Mouse (Mus musculus) G1E (cell line): ENCODE measurements around the gene Omt2b. TPM values are rescaled to one million over a fixed set of nuclear protein-coding genes. Genes with fewer than 3 reads are reported as not detected.

Experiments
- ATAC-seq: 2 replicates; pipeline ENCODE4 v1.8.0; 2016; ENCODE audit warnings: mild to moderate bottlenecking; ENCODE audit not compliant: insufficient number of reproducible peaks, poor library complexity, low FRiP score, severe bottlenecking; ENCODE audit errors: extremely low read depth
- DNase-seq: peaks from one replicate; pipeline ENCODE4 v3.0.0; 2012; ENCODE audit warnings: low spot score
- H3K27me3 ChIP-seq: 2 replicates; pipeline ENCODE4 v1.6.1; 2012; ENCODE audit warnings: mild to moderate bottlenecking, low read length, inconsistent platforms; ENCODE audit not compliant: insufficient read depth
- H3K36me3 ChIP-seq: replicated peaks from 2 replicates; pipeline ENCODE3; 2012; ENCODE audit warnings: mild to moderate bottlenecking, inconsistent platforms
- H3K4me1 ChIP-seq: 2 replicates; pipeline ENCODE4 v1.6.1; 2012; ENCODE audit warnings: low read depth, low read length, inconsistent platforms, mixed read lengths; ENCODE audit not compliant: insufficient read depth
- H3K4me3 ChIP-seq: 2 replicates; pipeline ENCODE4 v1.5.1; 2012; ENCODE audit warnings: low read depth, mild to moderate bottlenecking, inconsistent platforms, low read length, moderate library complexity, mixed read lengths
- H3K9me3 ChIP-seq: replicated peaks from 2 replicates; pipeline ENCODE4 v1.6.1; 2012; ENCODE audit warnings: inconsistent platforms
- CTCF ChIP-seq: IDR thresholded peaks from 2 replicates; pipeline ENCODE4 v1.5.1; 2012; ENCODE audit warnings: low read depth, low read length, inconsistent platforms, mixed read lengths
- GATA1 ChIP-seq: IDR thresholded peaks from 2 replicates; pipeline ENCODE4 v1.6.1; 2012; ENCODE audit warnings: borderline replicate concordance, low read length, inconsistent platforms, mixed read lengths
- GATA2 ChIP-seq: IDR thresholded peaks from 2 replicates; pipeline ENCODE4 v1.6.1; 2012; ENCODE audit warnings: low read depth, low read length, inconsistent platforms, borderline replicate concordance
- POLR2AphosphoS5 ChIP-seq: IDR thresholded peaks from 2 replicates; pipeline ENCODE4 v1.6.1; 2012; ENCODE audit warnings: low read depth, low read length, inconsistent platforms; ENCODE audit not compliant: insufficient replicate concordance
- TAL1 ChIP-seq: conservative IDR thresholded peaks from 2 replicates; pipeline ENCODE4 v1.6.1; 2012; ENCODE audit warnings: low read depth, low read length, inconsistent platforms, mixed read lengths
- polyA plus RNA-seq: library from polyadenylated mRNA; stranded (reverse); fragments of >175 nt; gene quantifications from 2 replicates; pipeline ENCODE4 v1.2.3, GENCODE M21; 2012
- total RNA-seq, 2 experiments: library from RNA; stranded (forward) in 1 of 2; stranded (reverse) in 1 of 2; fragments of 200-1000 nt in 1 of 2; fragments of >200 nt in 1 of 2; fragmentation: Nextera tagmentation in 1 of 2; gene quantifications; 2 replicates each; pipeline ENCODE4 v1.2.3; 2014 to 2017

The Omt2b gene
- total and polyA plus RNA-seq, 3 experiments, result 0.04 TPM; not detected in 2

- Histone ChIP-seq H3K9me3 (no peaks in the 10 kb centered on the region), H3K4me1 (no peaks in the 10 kb centered on the region), H3K27me3 (0 out of 2 replicates have a peak, but pooled peaks cover 3% of the 10 kb centered on the region), H3K4me3 (no peak within 1 kb of the TSS), H3K36me3 (no peaks in the 10 kb centered on the region)
- TF ChIP-seq CTCF, result no peak
- no peak for TF ChIP-seq GATA2
- TF ChIP-seq POLR2AphosphoS5, result no peak
- no peak for TF ChIP-seq GATA1
- no peak for TF ChIP-seq TAL1
- DNase-seq (no peak), ATAC-seq (no peak)
Measured at GRCm38 (mm10) chr9:78378113-78378785, 50.9 kb downstream of the Omt2b start, which contains the start of gene Ooep. Gene Ooep (minus strand): TSS chr9:78378725.

Other genes with a start within 250 kb of the Omt2b start
- 115 and 128 TPM in 2 replicates for gene Fbxo9, start 218.5 kb upstream of the Omt2b start, total RNA-seq (2014; fragmentation: Nextera tagmentation)
- 110 and 114 TPM in 2 replicates for gene Fbxo9, start 218.5 kb upstream of the Omt2b start, total RNA-seq (2017)
- 35.2 and 53.8 TPM in 2 replicates for gene Fbxo9, start 218.5 kb upstream of the Omt2b start, polyA plus RNA-seq
- gene Ick, start 218.4 kb upstream of the Omt2b start, total RNA-seq (2014; fragmentation: Nextera tagmentation), result 49.2 and 59.1 TPM in 2 replicates
- gene Ick, start 218.4 kb upstream of the Omt2b start, total RNA-seq (2017), result 14.9 and 17.1 TPM in 2 replicates
- 18.8 and 20.5 TPM in 2 replicates for gene Ick, start 218.4 kb upstream of the Omt2b start, polyA plus RNA-seq
- gene Gsta4, start 144.8 kb upstream of the Omt2b start, total RNA-seq (2014; fragmentation: Nextera tagmentation), result 3.6 and 6.8 TPM in 2 replicates
- 3.2 and 4.5 TPM in 2 replicates for gene Gsta4, start 144.8 kb upstream of the Omt2b start, total RNA-seq (2017)
- 1.3 and 1.4 TPM in 2 replicates for gene Gsta4, start 144.8 kb upstream of the Omt2b start, polyA plus RNA-seq
- not detected in 2 replicates for gene Gsta1, start 96.9 kb upstream of the Omt2b start, total RNA-seq (2014; fragmentation: Nextera tagmentation)
- not detected in 2 replicates for gene Gsta1, start 96.9 kb upstream of the Omt2b start, total RNA-seq (2017)
- gene Gsta1, start 96.9 kb upstream of the Omt2b start, polyA plus RNA-seq, result not detected in 2 replicates
- not detected in 2 replicates for gene Gm3776, start 70.5 kb upstream of the Omt2b start, total RNA-seq (2014; fragmentation: Nextera tagmentation)
- not detected in 2 replicates for gene Gm3776, start 70.5 kb upstream of the Omt2b start, total RNA-seq (2017)
- not detected in 2 replicates for gene Gm3776, start 70.5 kb upstream of the Omt2b start, polyA plus RNA-seq
- not detected in 2 replicates for gene Gm10639, start 37.7 kb upstream of the Omt2b start, total RNA-seq (2014; fragmentation: Nextera tagmentation)
- gene Gm10639, start 37.7 kb upstream of the Omt2b start, total RNA-seq (2017), result not detected in 2 replicates
- not detected in 2 replicates for gene Gm10639, start 37.7 kb upstream of the Omt2b start, polyA plus RNA-seq
- not detected in 2 replicates for gene Omt2a, start 12.8 kb upstream of the Omt2b start, total RNA-seq (2014; fragmentation: Nextera tagmentation)
- gene Omt2a, start 12.8 kb upstream of the Omt2b start, total RNA-seq (2017), result 0.11 TPM in 1 of 2 replicates, not detected in the other
- not detected in 2 replicates for gene Omt2a, start 12.8 kb upstream of the Omt2b start, polyA plus RNA-seq
- not detected in 2 replicates for gene Gsta2, start 28.2 kb downstream of the Omt2b start, total RNA-seq (2014; fragmentation: Nextera tagmentation)
- not detected in 2 replicates for gene Gsta2, start 28.2 kb downstream of the Omt2b start, total RNA-seq (2017)
- not detected in 2 replicates for gene Gsta2, start 28.2 kb downstream of the Omt2b start, polyA plus RNA-seq
- gene Dppa5a, start 40.6 kb downstream of the Omt2b start, total RNA-seq (2014; fragmentation: Nextera tagmentation), result not detected in 2 replicates
- gene Dppa5a, start 40.6 kb downstream of the Omt2b start, total RNA-seq (2017), result not detected in 2 replicates
- gene Dppa5a, start 40.6 kb downstream of the Omt2b start, polyA plus RNA-seq, result not detected in 2 replicates
- not detected in 2 replicates for gene Ooep, start 51.1 kb downstream of the Omt2b start, total RNA-seq (2014; fragmentation: Nextera tagmentation)
- gene Ooep, start 51.1 kb downstream of the Omt2b start, total RNA-seq (2017), result 0.06 TPM in 1 of 2 replicates, not detected in the other
- not detected in 2 replicates for gene Ooep, start 51.1 kb downstream of the Omt2b start, polyA plus RNA-seq
- gene Ddx43, start 68.2 kb downstream of the Omt2b start, total RNA-seq (2014; fragmentation: Nextera tagmentation), result not detected in 2 replicates
- 0.05 TPM in 1 of 2 replicates, not detected in the other for gene Ddx43, start 68.2 kb downstream of the Omt2b start, total RNA-seq (2017)
- gene Ddx43, start 68.2 kb downstream of the Omt2b start, polyA plus RNA-seq, result not detected in 2 replicates
- gene Cgas, start 115.6 kb downstream of the Omt2b start, total RNA-seq (2014; fragmentation: Nextera tagmentation), result not detected in 2 replicates
- gene Cgas, start 115.6 kb downstream of the Omt2b start, total RNA-seq (2017), result 0.12 and 0.16 TPM in 2 replicates
- gene Cgas, start 115.6 kb downstream of the Omt2b start, polyA plus RNA-seq, result 0.02 TPM in 1 of 2 replicates, not detected in the other
- 39.3 and 41.4 TPM in 2 replicates for gene Mto1, start 120.6 kb downstream of the Omt2b start, total RNA-seq (2014; fragmentation: Nextera tagmentation)
- 35.1 and 35.5 TPM in 2 replicates for gene Mto1, start 120.6 kb downstream of the Omt2b start, total RNA-seq (2017)
- 13.7 and 18.3 TPM in 2 replicates for gene Mto1, start 120.6 kb downstream of the Omt2b start, polyA plus RNA-seq
- gene Gm17324, start 121.2 kb downstream of the Omt2b start, total RNA-seq (2014; fragmentation: Nextera tagmentation), result not detected in 2 replicates
- gene Gm17324, start 121.2 kb downstream of the Omt2b start, total RNA-seq (2017), result 0.35 TPM in 1 of 2 replicates, not detected in the other
- gene Gm17324, start 121.2 kb downstream of the Omt2b start, polyA plus RNA-seq, result 0.08 TPM in 1 of 2 replicates, not detected in the other
- 20,210 and 21,324 TPM in 2 replicates for gene Eef1a1, start 161.6 kb downstream of the Omt2b start, total RNA-seq (2014; fragmentation: Nextera tagmentation)
- gene Eef1a1, start 161.6 kb downstream of the Omt2b start, total RNA-seq (2017), result 8,565 and 9,264 TPM in 2 replicates
- 1,062 and 1,118 TPM in 2 replicates for gene Eef1a1, start 161.6 kb downstream of the Omt2b start, polyA plus RNA-seq